Mouse (Mus musculus) lung, postnatal 0 days (tissue): ENCODE results near the gene Tcn2. TPM values are rescaled to one million over a fixed set of nuclear protein-coding genes. Genes with fewer than 3 reads are reported as not detected.

Source experiments
- ATAC-seq: fragments of 200-750 bp; cut with Nextera tagmentation; 2 replicates; pipeline ENCODE4 v1.8.0; 2017; ENCODE audit warnings: moderate library complexity
- DNase-seq: peaks from one replicate; pipeline ENCODE4 v3.0.0-alpha.2; 2016; ENCODE audit warnings: low spot score
- H3K27ac ChIP-seq: fragments of 300-500 bp; sonication (generic); 2 replicates; pipeline ENCODE4 v1.5.1; 2014; ENCODE audit warnings: antibody characterized with exemption, mild to moderate bottlenecking, low read length, mixed read lengths
- H3K27me3 ChIP-seq: fragments of 300-500 bp; sonication (generic); replicated peaks from 2 replicates; pipeline ENCODE4 v1.6.1; 2014; ENCODE audit warnings: low read length, mixed read lengths; ENCODE audit not compliant: insufficient read depth
- H3K36me3 ChIP-seq: fragments of 300-500 bp; sonication (generic); 2 replicates; pipeline ENCODE4 v1.6.1; 2014; ENCODE audit warnings: low read length, mixed read lengths; ENCODE audit not compliant: insufficient read depth
- H3K4me1 ChIP-seq: fragments of 300-500 bp; sonication (generic); 2 replicates; pipeline ENCODE4 v1.6.1; 2014; ENCODE audit warnings: antibody characterized with exemption, low read depth, low read length, mixed read lengths; ENCODE audit not compliant: insufficient read depth
- H3K4me2 ChIP-seq: fragments of 300-500 bp; sonication (generic); replicated peaks from 2 replicates; pipeline ENCODE4 v1.6.1; 2014; ENCODE audit warnings: low read depth, mild to moderate bottlenecking, low read length, moderate library complexity, mixed read lengths
- H3K4me3 ChIP-seq: fragments of 300-500 bp; sonication (generic); 2 replicates; pipeline ENCODE4 v1.5.1; 2014; ENCODE audit warnings: low read depth, low read length
- H3K9ac ChIP-seq: fragments of 300-500 bp; sonication (generic); replicated peaks from 2 replicates; pipeline ENCODE4 v1.6.1; 2014; ENCODE audit warnings: low read depth, mild to moderate bottlenecking
- H3K9me3 ChIP-seq: fragments of 300-500 bp; sonication (generic); 2 replicates; pipeline ENCODE4 v1.6.1; 2016; ENCODE audit warnings: low read length, mixed read lengths
- CTCF ChIP-seq: IDR thresholded peaks from 2 replicates; pipeline ENCODE4 v1.5.1; 2016; ENCODE audit warnings: antibody characterized with exemption, mild to moderate bottlenecking
- EP300 ChIP-seq: IDR thresholded peaks from 2 replicates; pipeline ENCODE4 v1.6.1; 2016; ENCODE audit warnings: antibody characterized with exemption, mild to moderate bottlenecking, control low read depth
- WGBS: fragments of 180-500 bp; shearing (Covaris S2); extraction: QIAGEN DNeasy Blood & Tissue Kit; methylation state at CpG from one replicate; pipeline ENCODE4 v1.1.7; 2014; 5-methylcytosine and 5-hydroxymethylcytosine counted together
- polyA plus RNA-seq: library from polyadenylated mRNA; unstranded; fragments of >200 nt; fragmentation: Nextera tagmentation; extraction: Ambion mirVana; gene quantifications from 2 replicates; pipeline ENCODE4 v1.2.1, GENCODE M21; 2015

Gene Tcn2
- polyA plus RNA-seq, 1 experiment from 2014 or later = 170 TPM

DNA sequence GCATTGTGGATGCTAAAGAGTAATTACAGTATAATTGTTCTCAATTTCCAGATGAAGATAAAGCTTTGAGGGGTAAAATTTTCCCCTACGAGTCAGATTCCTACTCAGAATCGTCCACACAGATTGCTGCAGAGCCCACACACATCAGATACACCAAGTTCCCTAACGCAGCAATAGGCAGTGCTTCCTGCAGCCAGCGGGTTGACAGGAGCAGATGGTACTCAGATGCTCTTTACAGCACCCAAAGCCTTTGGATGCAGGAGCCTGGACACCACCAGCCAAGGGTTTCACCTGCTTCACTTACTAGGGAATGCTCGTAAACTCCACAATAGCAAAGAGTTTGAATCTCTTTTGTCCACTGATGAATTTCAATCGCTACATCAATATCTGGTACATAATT lies 55.5 kb downstream of the Tcn2 start:
- ATAC-seq (no peak), DNase-seq (no peak)
- Histone ChIP-seq H3K4me3 (no peak overlapping the region), H3K27me3 (no peaks in the 10 kb centered on the region), H3K4me1 (no peaks in the 10 kb centered on the region), H3K36me3 (no peaks in the 10 kb centered on the region), H3K4me2 (no peak overlapping the region), H3K9ac (no peak overlapping the region), H3K27ac (no peak overlapping the region), H3K9me3 (no peaks in the 10 kb centered on the region)
- WGBS = 71% methylated on average over 6 of the region's 6 CpGs
- TF ChIP-seq EP300 (no peak), CTCF (no peak)

Other genes starting within 250 kb of the Tcn2 start
- 0.11 and 0.17 TPM in 2 replicates for gene Osbp2, start 68.3 kb downstream of the Tcn2 start, polyA plus RNA-seq
- 0.23 and 0.31 TPM in 2 replicates for gene 4921536K21Rik, start 37.1 kb downstream of the Tcn2 start, polyA plus RNA-seq
- gene Dusp18, start 36.9 kb downstream of the Tcn2 start, polyA plus RNA-seq = 8.3 and 9.3 TPM in 2 replicates
- 8.6 and 10.3 TPM in 2 replicates for gene Slc35e4, start 17.5 kb downstream of the Tcn2 start, polyA plus RNA-seq
- gene Pes1, start 31.8 kb upstream of the Tcn2 start, polyA plus RNA-seq = 34.2 and 38.3 TPM in 2 replicates
- not detected in 2 replicates for gene 4930556J24Rik, start 44.6 kb upstream of the Tcn2 start, polyA plus RNA-seq
- 20.5 and 21.1 TPM in 2 replicates for gene Gal3st1, start 51.5 kb upstream of the Tcn2 start, polyA plus RNA-seq
- gene Sec14l4, start 99.3 kb upstream of the Tcn2 start, polyA plus RNA-seq = 28.0 and 35.9 TPM in 2 replicates
- gene Sec14l3, start 132.7 kb upstream of the Tcn2 start, polyA plus RNA-seq = 529 and 716 TPM in 2 replicates
- 6.4 and 6.5 TPM in 2 replicates for gene Mtfp1, start 163.3 kb upstream of the Tcn2 start, polyA plus RNA-seq
- 6.5 and 7.6 TPM in 2 replicates for gene Sec14l2, start 191.3 kb upstream of the Tcn2 start, polyA plus RNA-seq
- gene Rnf215, start 203.0 kb upstream of the Tcn2 start, polyA plus RNA-seq = 57.8 and 59.0 TPM in 2 replicates
- 7.3 and 8.2 TPM in 2 replicates for gene Ccdc157, start 228.1 kb upstream of the Tcn2 start, polyA plus RNA-seq
- 12.6 and 13.4 TPM in 2 replicates for gene Sf3a1, start 228.2 kb upstream of the Tcn2 start, polyA plus RNA-seq